Mouse (Mus musculus) CD4-positive, CD25-positive, alpha-beta regulatory T cell, adult 2 months (primary cell): Measurements from ENCODE around the gene Alkbh4.
A peak's percentile ranks its signal among the peaks of the same experiment; 100 is the strongest.
"Not testable (repeated sequence)": the region's sequence is repeated elsewhere in the genome, so short reads cannot be mapped to it uniquely, and the experiment has no call there.

Experiments
- DNase-seq: peaks from one replicate; pipeline ENCODE4 v3.0.0-alpha.2; 2012; ENCODE audit warnings: low read depth, low spot score

Alkbh4 gene

GRCm38 (mm10) chr5:136142746-136143145, 6.8 kb downstream of the Alkbh4 start:
- peak; percentile 63 for DNase-seq

GRCm38 (mm10) chr5:136143161-136143755, 7.3 kb downstream of the Alkbh4 start:
- peak; percentile 56 for DNase-seq

GRCm38 (mm10) chr5:136144606-136145430, 8.9 kb downstream of the Alkbh4 start:
- DNase-seq: no peak

- peak; percentile 69 for DNase-seq
Measured at GRCm38 (mm10) chr5:136146936-136147335, 11.0 kb downstream of the Alkbh4 start.

GRCm38 (mm10) chr5:136147704-136148103, 11.8 kb downstream of the Alkbh4 start:
- DNase-seq: no peak

GRCm38 (mm10) chr5:136149134-136149576, 13.2 kb downstream of the Alkbh4 start:
- peak; percentile 46 for DNase-seq

GRCm38 (mm10) chr5:136152365-136152764, 16.4 kb downstream of the Alkbh4 start:
- no peak for DNase-seq

- peak; percentile 33 for DNase-seq
Measured at GRCm38 (mm10) chr5:136155399-136155798, 19.5 kb downstream of the Alkbh4 start.

- DNase-seq: not testable (repeated sequence)
Measured at GRCm38 (mm10) chr5:136160084-136160483, 24.1 kb downstream of the Alkbh4 start.

GRCm38 (mm10) chr5:136163807-136164474, 28.0 kb downstream of the Alkbh4 start:
- DNase-seq: no peak

GRCm38 (mm10) chr5:136165246-136165645, 29.3 kb downstream of the Alkbh4 start:
- no peak for DNase-seq

GRCm38 (mm10) chr5:136167296-136167695, 31.4 kb downstream of the Alkbh4 start:
- no peak for DNase-seq

- DNase-seq: peak; percentile 56
Measured at GRCm38 (mm10) chr5:136168071-136168470, 32.1 kb downstream of the Alkbh4 start.

- DNase-seq: peak; percentile 58
Measured at GRCm38 (mm10) chr5:136169626-136170511, 33.9 kb downstream of the Alkbh4 start.

- DNase-seq: peak; percentile 89
Measured at GRCm38 (mm10) chr5:136170512-136171362, 34.8 kb downstream of the Alkbh4 start, which contains the start of gene Orai2. TSS of gene Orai2 (minus strand) at chr5:136170713.

- DNase-seq: peak; percentile 70
Measured at GRCm38 (mm10) chr5:136171363-136172341, 35.7 kb downstream of the Alkbh4 start.

GRCm38 (mm10) chr5:136172939-136173338, 37.0 kb downstream of the Alkbh4 start:
- no peak for DNase-seq

- DNase-seq: peak; percentile 48
Measured at GRCm38 (mm10) chr5:136173606-136174463, 37.9 kb downstream of the Alkbh4 start.
